Mouse (Mus musculus) erythroblast, adult 5-6 weeks (primary cell): Measurements from ENCODE around the gene Kctd15. TPM values are rescaled to one million over a fixed set of nuclear protein-coding genes. Genes with fewer than 3 reads are reported as not detected.

ENCODE experiments used
- ATAC-seq: replicated peaks from 2 replicates; pipeline ENCODE4 v1.8.0; 2016; ENCODE audit warnings: moderate number of reproducible peaks, mild to moderate bottlenecking, moderate TSS enrichment, inconsistent platforms; ENCODE audit not compliant: poor library complexity, low FRiP score, severe bottlenecking
- total RNA-seq, 2 experiments: library from RNA; stranded (forward) in 1 of 2; stranded (reverse) in 1 of 2; fragments of 150-400 nt in 1 of 2; fragments of 200-764, 138-1000 nt in 1 of 2; gene quantifications; 2 replicates each; pipeline versions ENCODE4 v1.2.3 to v1.2.4; 2015 to 2017; ENCODE audit warnings: low replicate concordance in 2 of 2

Kctd15 gene
- total RNA-seq, 2 experiments from 2014 or later = not detected

- no peak for ATAC-seq
Measured at GRCm38 (mm10) chr7:34630211-34631085, 26.1 kb downstream of the Kctd15 start.

GRCm38 (mm10) chr7:34629702-34630210, 26.8 kb downstream of the Kctd15 start:
- no peak for ATAC-seq

GRCm38 (mm10) chr7:34620411-34620810, 36.1 kb downstream of the Kctd15 start:
- ATAC-seq = no peak

GRCm38 (mm10) chr7:34618141-34618890, 38.2 kb downstream of the Kctd15 start:
- no peak for ATAC-seq

GRCm38 (mm10) chr7:34616275-34616674, 40.3 kb downstream of the Kctd15 start:
- ATAC-seq = no peak

GRCm38 (mm10) chr7:34610445-34610844, 46.1 kb downstream of the Kctd15 start:
- no peak for ATAC-seq

- ATAC-seq = no peak
Measured at GRCm38 (mm10) chr7:34607334-34607970, 49.1 kb downstream of the Kctd15 start.

- no peak for ATAC-seq
Measured at GRCm38 (mm10) chr7:34606729-34607128, 49.8 kb downstream of the Kctd15 start.

- no peak for ATAC-seq
Measured at GRCm38 (mm10) chr7:34606051-34606450, 50.5 kb downstream of the Kctd15 start.

- ATAC-seq = no peak
Measured at GRCm38 (mm10) chr7:34598576-34598975, 58.0 kb downstream of the Kctd15 start.

GRCm38 (mm10) chr7:34597986-34598385, 58.5 kb downstream of the Kctd15 start:
- ATAC-seq = no peak

GRCm38 (mm10) chr7:34596531-34597235, 59.8 kb downstream of the Kctd15 start:
- no peak for ATAC-seq

- ATAC-seq = no peak
Measured at GRCm38 (mm10) chr7:34595307-34595565, 61.3 kb downstream of the Kctd15 start.

GRCm38 (mm10) chr7:34594501-34595306, 61.8 kb downstream of the Kctd15 start:
- no peak for ATAC-seq

- no peak for ATAC-seq
Measured at GRCm38 (mm10) chr7:34590711-34591110, 65.8 kb downstream of the Kctd15 start.
